Mouse (Mus musculus) kidney, postnatal 14 days (tissue): ENCODE measurements at regions not wholly inside any gene's neighbourhood (a gene's known extent, or its start where the extent isn't known, plus 50 kb on each side); places are given as distances from the start of the nearest gene placed in this dataset.
A peak's percentile ranks its signal among the peaks of the same experiment; 100 is the strongest.

Experiments used
- DNase-seq: peaks from one replicate; pipeline ENCODE4 v3.0.0; 2022; ENCODE audit warnings: mixed read lengths

GRCm38 (mm10) chr5:53329591-53329990 lies 62.7 kb downstream of the Smim20 start:
- DNase-seq: no peak

GRCm38 (mm10) chr5:53336704-53337103 lies 69.8 kb downstream of the Smim20 start:
- no peak for DNase-seq

GRCm38 (mm10) chr5:53337816-53338215 lies 70.9 kb downstream of the Smim20 start:
- no peak for DNase-seq

GRCm38 (mm10) chr5:53345164-53345563 lies 78.3 kb downstream of the Smim20 start:
- no peak for DNase-seq

- DNase-seq: no peak
These were observed 79.1 kb downstream of the Smim20 start for GRCm38 (mm10) chr5:53346028-53346427.

GRCm38 (mm10) chr5:53346756-53347155 lies 79.9 kb downstream of the Smim20 start:
- DNase-seq: no peak

GRCm38 (mm10) chr5:53352852-53353251 lies 86.0 kb downstream of the Smim20 start:
- no peak for DNase-seq

- DNase-seq: no peak
These were observed 87.4 kb downstream of the Smim20 start for GRCm38 (mm10) chr5:53354296-53354695.

GRCm38 (mm10) chr5:53355069-53355468 lies 88.2 kb downstream of the Smim20 start:
- DNase-seq: peak; percentile 81

GRCm38 (mm10) chr5:53357086-53357608 lies 90.3 kb downstream of the Smim20 start:
- DNase-seq: no peak

- no peak for DNase-seq
These were observed 91.3 kb downstream of the Smim20 start for GRCm38 (mm10) chr5:53358181-53358580.

- no peak for DNase-seq
These were observed 93.0 kb downstream of the Smim20 start for GRCm38 (mm10) chr5:53359887-53360286.

GRCm38 (mm10) chr5:53361295-53361694 lies 94.4 kb downstream of the Smim20 start:
- DNase-seq: no peak

- DNase-seq: no peak
These were observed 97.0 kb downstream of the Smim20 start for GRCm38 (mm10) chr5:53363898-53364297.

GRCm38 (mm10) chr5:53366882-53367561 lies 98.9 kb upstream of the Rbpj start:
- no peak for DNase-seq

GRCm38 (mm10) chr5:53370272-53370671 lies 95.7 kb upstream of the Rbpj start:
- DNase-seq: no peak

- DNase-seq: no peak
These were observed 94.3 kb upstream of the Rbpj start for GRCm38 (mm10) chr5:53371638-53372037.

- no peak for DNase-seq
These were observed 92.6 kb upstream of the Rbpj start for GRCm38 (mm10) chr5:53373315-53373714.

- no peak for DNase-seq
These were observed 89.1 kb upstream of the Rbpj start for GRCm38 (mm10) chr5:53376856-53377255.

- no peak for DNase-seq
These were observed 88.3 kb upstream of the Rbpj start for GRCm38 (mm10) chr5:53377698-53378097.

GRCm38 (mm10) chr5:53378106-53378505 lies 87.8 kb upstream of the Rbpj start:
- no peak for DNase-seq

- no peak for DNase-seq
These were observed 87.4 kb upstream of the Rbpj start for GRCm38 (mm10) chr5:53378599-53378998.

- peak; percentile 72 for DNase-seq
These were observed 86.3 kb upstream of the Rbpj start for GRCm38 (mm10) chr5:53379612-53380011.

GRCm38 (mm10) chr5:53380203-53380602 lies 85.7 kb upstream of the Rbpj start:
- DNase-seq: no peak
